Mouse (Mus musculus): ENCODE results near the gene Lrrc8b.

The Lrrc8b gene

DNA sequence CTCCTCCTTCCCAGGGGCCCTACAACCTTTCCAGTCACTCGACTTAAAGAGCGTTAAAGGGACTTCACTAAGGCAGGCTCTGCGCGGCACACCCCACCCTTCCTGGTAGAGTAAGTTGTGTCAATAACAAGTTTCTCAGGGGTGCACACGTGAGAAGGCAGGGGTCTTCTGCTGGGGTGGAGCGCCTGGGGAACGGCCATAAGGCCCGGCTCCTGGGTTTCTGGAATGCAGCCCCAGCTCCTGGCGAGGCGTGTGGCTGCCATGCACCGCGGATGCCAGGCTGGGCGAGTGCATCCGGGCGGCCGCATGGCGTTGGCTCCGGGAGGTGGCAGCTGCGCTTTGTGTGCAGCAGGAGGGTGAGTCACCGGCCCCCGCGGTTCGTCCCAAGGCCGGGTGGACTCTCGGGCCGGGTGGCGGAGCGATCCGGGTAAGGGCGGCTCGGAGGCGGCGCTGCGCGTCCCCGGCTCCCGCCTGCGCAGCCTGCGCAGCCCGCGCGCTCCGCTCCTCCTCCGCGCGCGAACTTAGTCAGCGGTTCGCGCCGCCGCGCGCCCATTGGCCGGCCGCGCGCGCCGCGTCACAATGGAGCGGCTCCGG, at the start of gene Lrrc8b:
Gene Lrrc8b, plus strand, starts transcription at position 578 of the 594 bp plus-strand sequence.
- DNase-seq: peak; percentile 91

GRCm38 (mm10) chr5:105381482-105381881, 34.1 kb upstream of the Lrrc8b start:
- no peak for DNase-seq

DNA sequence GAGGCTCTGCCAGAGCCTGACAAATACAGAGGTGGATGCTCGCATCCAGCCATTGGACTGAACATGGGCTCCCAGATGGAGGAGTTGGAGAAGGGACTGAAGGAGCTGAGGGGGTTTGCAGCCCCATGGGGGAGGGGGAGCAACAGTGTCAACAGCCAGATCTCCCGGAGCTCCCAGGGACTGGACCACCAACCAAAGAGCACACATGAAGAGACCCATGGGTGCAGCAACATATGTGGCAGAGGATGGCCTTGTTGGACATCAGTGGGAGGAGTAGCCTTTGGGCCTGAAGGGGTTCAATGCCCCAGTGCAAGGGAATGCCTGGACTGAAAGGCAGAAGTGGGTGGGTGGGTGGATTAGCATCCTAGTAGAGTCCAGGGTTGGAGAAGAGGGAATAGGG, 25.2 kb upstream of the Lrrc8b start:
- no peak for DNase-seq

DNA sequence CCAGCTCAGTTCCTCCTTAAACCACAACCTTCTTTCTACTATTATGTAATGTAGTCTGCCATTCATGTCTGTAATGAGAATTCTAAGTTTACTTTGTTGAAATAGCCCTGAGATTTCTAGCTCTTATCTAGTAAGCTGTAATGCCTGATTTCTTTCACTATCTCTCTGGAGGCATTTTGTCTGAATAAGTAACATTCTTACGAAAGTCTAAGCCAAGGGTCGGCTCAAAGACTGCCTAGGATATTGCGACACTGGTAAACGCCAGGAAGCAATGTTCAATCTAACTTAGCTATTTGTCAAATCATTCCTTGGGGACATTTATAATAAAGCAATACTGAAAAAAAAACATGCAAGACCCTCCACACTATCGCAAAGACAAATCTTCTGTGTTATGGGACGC, 21.8 kb upstream of the Lrrc8b start:
- DNase-seq: no peak

DNA sequence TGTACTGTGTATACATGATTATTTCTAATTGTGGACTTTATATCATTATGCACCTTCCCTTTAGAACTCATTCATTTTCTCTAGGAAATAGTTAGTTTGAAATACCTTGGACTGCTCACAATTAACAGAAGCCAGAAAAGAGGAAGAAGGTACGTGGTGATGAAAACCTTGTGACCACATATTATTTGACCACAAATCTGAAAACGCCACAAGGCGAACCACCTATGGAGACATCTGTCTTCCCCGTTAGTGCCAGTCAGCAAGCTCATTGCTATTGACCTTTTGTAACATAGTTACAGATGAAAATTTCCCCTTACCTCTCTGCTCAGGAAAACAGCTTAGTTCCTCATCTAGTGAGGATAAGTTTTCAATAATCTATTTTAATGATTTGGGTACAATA, 20.4 kb upstream of the Lrrc8b start:
- no peak for DNase-seq

GRCm38 (mm10) chr5:105398966-105399365, 16.6 kb upstream of the Lrrc8b start:
- peak; percentile 0 for DNase-seq

GRCm38 (mm10) chr5:105399631-105400423, 15.7 kb upstream of the Lrrc8b start:
- peak; percentile 83 for DNase-seq

DNA sequence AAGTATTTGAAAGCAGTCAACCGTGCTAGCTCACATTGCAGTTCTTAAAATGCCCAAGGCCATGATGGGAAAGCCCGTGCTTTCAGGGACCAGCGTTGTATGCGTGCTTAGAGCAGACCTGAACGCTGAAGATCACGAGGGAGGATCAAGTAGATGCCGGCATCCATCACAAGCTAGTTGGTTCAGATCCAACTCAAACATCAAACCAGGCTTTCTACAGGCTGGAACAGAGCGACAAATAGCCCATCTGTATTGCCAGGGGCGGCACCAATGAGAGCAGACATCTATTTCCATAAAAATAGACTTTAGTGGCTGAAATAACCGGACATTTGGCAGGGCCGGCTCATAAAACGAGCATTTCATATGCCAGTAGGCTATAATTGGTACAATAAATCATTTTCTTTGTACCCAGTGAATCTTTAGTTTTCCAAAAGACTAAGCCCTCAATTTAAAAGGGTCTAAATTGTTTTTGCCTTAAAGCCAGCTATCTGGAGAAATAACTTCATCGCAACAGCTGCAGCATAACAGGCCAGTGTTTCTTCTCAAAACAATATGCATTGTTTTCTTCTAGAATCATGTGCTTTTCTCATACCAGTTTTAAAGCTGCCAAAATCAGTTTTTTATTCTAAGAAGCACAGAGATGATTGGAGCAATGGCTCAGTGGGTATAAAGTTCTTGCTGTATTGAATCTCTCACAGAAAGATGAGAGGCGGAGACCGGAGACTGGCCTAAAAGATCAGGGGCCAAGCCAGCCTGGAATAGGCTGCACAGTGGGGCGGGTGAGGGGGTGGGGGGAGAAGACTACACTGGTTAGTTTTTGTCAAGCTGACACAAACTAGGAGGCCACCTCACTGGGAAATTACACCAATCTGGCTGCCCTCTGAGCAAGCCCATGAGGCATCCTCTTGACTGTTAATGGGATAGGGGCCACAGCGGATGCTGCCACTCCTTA, 14.9 kb upstream of the Lrrc8b start:
- peak; percentile 13 for DNase-seq

DNA sequence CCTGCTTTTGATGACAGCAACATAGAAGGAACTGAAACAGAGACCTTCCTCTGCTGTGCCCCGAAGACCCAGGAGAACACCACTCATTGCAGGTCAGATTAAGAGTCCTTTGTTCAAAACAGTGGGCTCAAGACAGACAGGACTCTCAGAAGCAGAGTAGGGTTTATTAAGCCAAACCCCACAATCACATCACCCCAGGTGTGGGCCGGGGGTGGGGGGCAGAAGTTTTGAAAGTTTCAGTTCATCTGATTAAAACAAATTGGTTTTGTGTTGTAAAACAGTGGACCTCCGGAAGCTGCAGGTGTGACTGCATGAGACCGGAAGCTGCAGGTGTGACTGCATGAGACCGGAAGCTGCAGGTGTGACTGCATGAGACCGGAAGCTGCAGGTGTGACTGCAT, 14.0 kb upstream of the Lrrc8b start:
- peak; percentile 0 for DNase-seq

- peak; percentile 84 for DNase-seq
These were observed 10.6 kb upstream of the Lrrc8b start for GRCm38 (mm10) chr5:105404961-105405360.

DNA sequence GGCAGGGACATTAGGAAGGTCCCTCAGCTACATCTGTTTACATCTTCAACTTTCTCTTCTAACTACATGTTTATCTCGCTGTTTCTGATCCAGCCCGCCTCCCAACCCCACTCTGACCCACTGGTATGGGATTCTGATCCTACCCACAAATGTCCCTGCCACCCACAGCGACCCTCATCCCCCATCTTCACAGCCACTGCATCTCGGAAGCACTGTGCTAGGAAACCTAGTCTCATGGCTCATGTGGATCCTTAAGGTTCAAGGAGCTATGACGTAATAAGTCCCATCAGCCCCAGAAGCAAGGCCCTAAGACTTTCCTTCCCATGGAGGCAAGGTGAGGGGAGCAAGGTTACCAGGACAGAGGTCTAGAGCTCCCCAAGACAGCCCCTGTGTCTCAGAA, 7.9 kb upstream of the Lrrc8b start:
- DNase-seq: no peak

DNA sequence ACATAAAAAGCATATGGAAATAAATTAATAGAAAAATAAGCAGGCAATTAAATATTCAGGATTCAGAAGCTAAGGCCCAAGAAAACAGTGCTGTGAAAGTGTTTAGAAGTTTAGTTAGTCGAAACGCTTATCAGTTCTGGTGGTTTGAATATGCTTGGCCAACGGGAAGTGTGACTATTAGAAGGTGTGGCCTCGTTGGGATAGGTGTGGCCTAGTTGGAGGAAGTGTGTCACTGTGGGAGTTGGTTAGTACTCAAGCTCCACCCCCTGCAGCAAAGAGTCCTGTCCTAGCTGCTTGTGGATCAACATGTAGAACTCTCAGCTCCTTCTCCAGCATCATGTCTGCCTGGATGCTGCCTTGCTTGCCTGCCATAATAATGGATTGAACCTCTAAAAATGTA, 6.5 kb upstream of the Lrrc8b start:
- peak; percentile 44 for DNase-seq

GRCm38 (mm10) chr5:105410521-105411293, 4.9 kb upstream of the Lrrc8b start:
- DNase-seq: no peak

DNA sequence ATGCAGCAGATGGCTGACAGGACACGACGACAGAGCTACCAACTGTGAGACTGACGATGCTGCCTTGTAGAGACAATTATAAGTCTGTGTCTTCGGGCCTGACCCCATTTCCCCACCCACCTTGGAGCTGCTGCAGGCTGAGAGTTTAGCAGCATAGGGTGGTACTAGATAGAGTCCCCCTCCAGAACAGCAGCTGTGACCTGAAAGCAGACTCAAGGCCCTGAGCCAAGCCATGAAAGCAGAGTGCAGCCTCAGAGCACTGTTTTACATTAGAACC, 4.3 kb upstream of the Lrrc8b start:
- DNase-seq: no peak

DNA sequence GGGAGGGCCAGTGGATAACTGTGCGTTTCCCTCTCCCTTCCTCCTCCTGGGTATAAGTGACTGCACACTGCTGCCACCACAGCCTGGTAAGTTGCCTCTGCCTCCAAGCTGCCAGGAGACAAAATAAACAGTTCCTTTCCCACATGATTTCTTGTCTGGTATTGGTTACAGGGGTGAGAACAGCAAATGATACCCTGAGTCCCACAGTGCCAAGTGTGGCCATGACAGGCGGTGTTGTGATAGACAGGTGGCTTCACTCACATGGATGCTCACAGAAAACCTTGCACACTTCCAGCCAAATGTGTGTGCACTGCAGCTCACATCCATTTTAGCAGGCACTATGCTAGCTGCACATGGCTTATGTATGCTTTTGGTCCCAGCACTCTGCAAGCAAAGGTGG, 3.8 kb upstream of the Lrrc8b start:
- DNase-seq: no peak

GRCm38 (mm10) chr5:105412634-105413033, 2.9 kb upstream of the Lrrc8b start:
- DNase-seq: no peak

DNA sequence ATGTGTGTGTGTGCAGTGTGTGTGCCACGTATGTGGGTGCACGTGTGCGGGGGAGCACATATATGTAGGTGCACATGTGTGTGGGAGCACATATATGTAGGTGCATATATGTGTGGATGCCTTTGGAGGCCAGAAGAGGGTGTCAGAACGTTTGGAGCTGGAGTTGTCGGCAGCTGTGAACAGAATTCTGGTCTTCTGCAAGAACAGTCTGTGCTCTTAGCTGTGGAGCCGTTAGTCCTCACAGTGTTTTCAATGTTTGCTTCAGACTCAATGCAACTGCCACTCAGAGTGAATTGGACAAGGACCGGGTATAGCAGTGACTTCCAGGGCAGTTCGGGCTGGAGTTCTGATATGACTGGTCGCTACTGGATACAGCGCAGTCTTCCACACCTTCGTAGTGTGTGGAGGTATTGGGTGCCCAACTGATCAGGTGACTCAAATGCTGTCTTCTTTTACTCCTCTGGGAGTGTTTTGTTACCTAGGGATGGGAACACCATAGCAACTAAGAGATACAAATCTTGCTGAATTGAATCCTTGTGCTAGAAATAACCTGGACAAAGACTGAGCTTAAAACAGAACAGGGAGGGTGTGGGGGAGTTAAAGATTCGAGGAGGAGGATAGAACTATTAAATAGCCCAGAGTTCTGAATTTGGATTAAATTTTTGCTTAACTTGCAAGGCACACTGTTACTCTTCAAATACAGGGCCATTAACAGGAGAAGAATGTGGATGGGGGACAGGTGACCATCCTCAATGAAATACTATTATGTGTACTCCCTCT, 1.0 kb upstream of the Lrrc8b start:
- DNase-seq: no peak

DNA sequence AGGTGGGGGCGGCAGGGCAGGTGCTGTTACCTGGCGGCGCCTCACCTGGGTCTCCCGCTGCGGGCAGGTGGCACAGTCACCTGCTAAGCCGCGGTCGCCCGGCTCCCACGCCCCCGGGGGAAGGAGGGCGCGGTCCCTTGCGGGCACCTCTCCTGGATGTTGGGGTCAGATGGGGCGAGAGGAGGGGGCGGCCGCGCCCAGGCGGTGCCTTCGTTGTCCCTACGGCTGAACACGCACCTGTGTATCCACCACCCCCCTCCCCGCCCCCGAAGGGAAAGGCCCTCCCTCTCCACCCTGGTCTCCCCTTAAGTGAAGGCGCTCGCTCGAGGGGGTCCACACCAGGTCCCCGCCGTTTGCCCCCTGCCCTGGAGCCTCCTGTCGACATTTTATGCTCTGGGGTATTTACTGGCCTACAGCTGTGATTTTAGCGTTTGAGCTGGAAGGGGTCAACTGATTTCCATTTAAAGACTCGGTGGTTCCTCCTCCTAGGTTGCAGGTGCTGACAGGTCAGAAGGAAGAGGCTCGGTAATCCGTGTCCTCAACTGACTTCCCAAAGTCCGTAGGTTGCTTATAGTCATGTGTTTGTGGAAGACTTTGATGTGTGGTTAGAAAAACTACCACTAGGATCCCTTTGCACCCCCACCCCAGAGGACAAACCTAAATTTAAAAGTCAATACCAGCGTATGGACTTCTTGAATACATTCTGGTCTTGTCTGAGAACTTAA, 538 bp downstream of the Lrrc8b start:
- DNase-seq: no peak

DNA sequence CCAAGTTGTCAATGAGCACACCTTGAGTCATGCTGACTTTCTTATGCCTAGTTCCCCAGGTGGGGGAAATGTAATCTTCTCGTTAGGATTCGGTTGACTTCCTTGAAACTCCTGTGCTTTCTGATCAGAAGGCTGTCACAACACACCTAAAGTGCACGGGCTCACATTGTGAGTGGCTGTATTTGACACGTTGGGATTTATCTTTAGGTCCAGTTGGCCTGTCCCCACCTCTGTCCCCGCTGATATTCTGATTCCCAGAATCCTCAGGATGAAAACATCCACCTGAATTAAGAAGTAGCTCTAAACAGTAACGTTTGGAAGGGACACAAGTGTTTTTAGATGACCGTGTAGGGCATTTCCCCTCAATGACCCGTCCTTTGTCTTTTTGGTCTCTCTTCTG, 1.6 kb downstream of the Lrrc8b start:
- DNase-seq: no peak

DNA sequence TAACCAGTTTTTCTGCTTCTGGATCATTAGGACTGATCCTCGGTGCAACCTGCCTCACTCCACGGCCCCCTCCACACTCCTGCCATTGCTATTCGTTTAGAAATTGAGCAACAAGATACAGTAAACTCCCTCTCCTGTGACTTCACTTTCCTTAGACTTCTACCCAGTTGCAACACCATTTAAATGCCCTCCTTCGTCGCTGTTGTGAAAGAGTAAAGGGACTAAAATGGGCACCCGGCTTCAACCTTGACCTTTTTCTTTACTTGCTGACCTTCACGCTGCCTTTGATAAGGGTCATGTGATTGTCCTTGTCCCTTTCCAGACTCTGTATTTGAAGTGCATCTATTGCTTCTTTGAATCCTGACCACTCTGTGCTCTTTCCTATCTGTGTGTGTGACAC, 2.8 kb downstream of the Lrrc8b start:
- DNase-seq: no peak

DNA sequence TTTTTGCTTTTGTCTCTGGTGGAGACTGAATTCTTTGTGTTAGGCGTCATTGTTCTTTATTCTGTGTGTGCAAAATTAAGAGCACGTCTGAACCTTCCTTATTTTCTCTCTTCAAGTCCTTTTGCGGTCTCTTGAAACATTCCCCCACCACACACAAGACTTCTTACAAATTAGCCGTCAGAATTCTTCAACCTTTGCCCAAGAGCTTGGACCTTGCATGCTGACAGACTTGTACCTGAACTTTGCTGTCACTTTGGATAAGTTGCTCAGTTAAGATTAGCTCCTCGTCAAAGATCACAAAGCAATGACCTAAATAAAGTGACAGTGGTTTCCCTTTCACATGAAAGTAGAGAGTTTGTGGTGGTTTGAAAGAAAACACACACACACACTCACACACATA, 3.3 kb downstream of the Lrrc8b start:
- no peak for DNase-seq

DNA sequence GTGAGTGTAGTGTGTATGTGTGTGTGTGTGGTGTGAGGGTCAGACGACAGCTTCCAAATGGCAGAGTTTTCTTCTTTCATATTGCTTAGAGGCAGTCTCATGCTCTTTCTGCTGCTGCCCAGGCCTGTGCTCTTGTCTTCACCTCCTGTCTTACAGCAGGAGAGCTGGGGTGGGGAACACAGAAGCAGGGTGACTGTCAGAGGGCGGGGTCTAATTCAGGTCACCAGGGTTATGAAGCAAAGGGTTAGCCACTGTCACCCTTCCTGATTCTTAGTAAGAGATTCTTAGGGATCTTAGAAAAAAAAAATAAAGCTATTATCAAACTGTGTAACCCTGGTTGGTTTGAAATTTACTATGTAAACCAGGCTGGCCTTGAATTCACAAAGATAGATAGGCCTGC, 10.0 kb downstream of the Lrrc8b start:
- DNase-seq: no peak
